Mouse (Mus musculus): ENCODE data around the gene Olfr456. TPM values are rescaled to one million over a fixed set of nuclear protein-coding genes. Genes with fewer than 3 reads are reported as not detected.

Gene Olfr456
- polyA plus RNA-seq, 1 experiment = 0.05 TPM

DNA sequence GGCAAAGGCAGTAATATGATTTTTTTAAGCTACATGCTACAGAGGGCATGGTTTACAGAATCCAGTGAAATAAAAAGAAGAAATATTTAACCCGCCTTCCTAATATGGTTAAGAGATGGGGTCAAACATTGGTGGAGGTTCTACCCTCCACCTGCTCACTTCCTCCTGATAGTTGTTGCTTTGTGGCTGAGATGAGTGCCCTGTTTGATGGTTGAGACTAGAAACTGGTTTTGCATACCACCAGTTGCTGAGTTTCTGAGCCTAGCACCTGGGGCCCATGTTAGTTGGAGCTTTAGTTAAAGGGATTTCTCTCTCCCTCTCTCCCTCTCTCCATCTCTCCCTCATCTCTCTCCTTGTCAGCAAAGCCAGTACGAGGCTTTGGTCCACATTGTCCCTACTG lies 39.6 kb downstream of the Olfr456 start:
- no peaks in the 10 kb centered on the region for H3K36me3 ChIP-seq (ENCODE audit: control insufficient read depth, insufficient read depth)
- no peak overlapping the region for H3K4me3 ChIP-seq
- no peaks in the 10 kb centered on the region for H3K27me3 ChIP-seq (ENCODE audit: control insufficient read depth, insufficient read depth, insufficient read length)
- H3K79me2 ChIP-seq (ENCODE audit: control insufficient read depth, insufficient read depth) = no peaks in the 10 kb centered on the region
- TF ChIP-seq MYOG (IDR thresholded peaks at IDR 0.05; ENCODE audit: control insufficient read depth in 1 of 3, insufficient read depth in 1 of 3, insufficient read length in 2 of 3, low read depth in 2 of 3) (no peak), MAX (IDR thresholded peaks at IDR 0.05; ENCODE audit: low read depth) (no peak), CEBPB (IDR thresholded peaks at IDR 0.05; ENCODE audit: insufficient read depth, poor library complexity, severe bottlenecking) (no peak), SRF (IDR thresholded peaks at IDR 0.05; ENCODE audit: control insufficient read depth, insufficient read length, low read depth) (no peak), REST (IDR thresholded peaks at IDR 0.05; ENCODE audit: insufficient read depth, insufficient read length) (no peak), MYOD1 (IDR thresholded peaks at IDR 0.05; ENCODE audit: control insufficient read depth in 1 of 3, insufficient read length in 2 of 3, low read depth in 2 of 3) (no peak), POLR2AphosphoS2 (IDR thresholded peaks at IDR 0.05; ENCODE audit: insufficient read length, low read depth) (no peak), TCF12 (IDR thresholded peaks at IDR 0.05; ENCODE audit: insufficient read depth, poor library complexity, severe bottlenecking) (no peak), USF1 (IDR thresholded peaks at IDR 0.05; ENCODE audit: low read depth) (no peak), E2F4 (IDR thresholded peaks at IDR 0.05; ENCODE audit: insufficient read depth) (no peak), POLR2A (IDR thresholded peaks at IDR 0.05; ENCODE audit: insufficient read length, low read depth) (no peak), TCF3 (IDR thresholded peaks at IDR 0.05; ENCODE audit: insufficient read length, low read depth) (no peak)
- no peak overlapping the region for H3K4me2 ChIP-seq (ENCODE audit: low read depth)
- no peak overlapping the region for H3ac ChIP-seq (ENCODE audit: control insufficient read depth, insufficient read length)

DNA sequence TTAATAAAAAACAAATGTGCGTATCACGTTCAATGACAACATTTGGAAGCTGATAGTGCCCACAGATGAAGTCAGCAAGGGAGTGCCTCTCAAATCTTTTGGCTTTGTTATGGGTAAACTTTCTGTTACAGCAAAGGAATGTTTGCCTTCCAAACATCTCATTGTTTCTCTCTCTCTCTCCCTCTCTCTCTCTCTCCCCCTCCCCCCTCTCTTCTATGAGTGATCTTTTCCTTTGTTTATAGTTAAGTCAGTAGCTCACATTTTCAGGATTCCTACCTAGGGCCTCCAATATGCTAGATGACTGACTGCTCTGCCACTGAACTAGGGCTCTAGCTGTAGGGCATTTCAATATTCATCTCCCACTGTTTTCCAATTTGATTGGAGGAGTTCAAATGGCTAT lies 42.5 kb downstream of the Olfr456 start:
- Histone ChIP-seq H3ac (ENCODE audit: control insufficient read depth, insufficient read length) (no peak overlapping the region), H3K4me2 (ENCODE audit: low read depth) (no peak overlapping the region), H3K36me3 (ENCODE audit: control insufficient read depth, insufficient read depth) (no peaks in the 10 kb centered on the region), H3K79me2 (ENCODE audit: control insufficient read depth, insufficient read depth) (no peaks in the 10 kb centered on the region), H3K4me3 (no peak overlapping the region), H3K27me3 (ENCODE audit: control insufficient read depth, insufficient read depth, insufficient read length) (no peaks in the 10 kb centered on the region)
- no peak for TF ChIP-seq CEBPB (IDR thresholded peaks at IDR 0.05; ENCODE audit: insufficient read depth, poor library complexity, severe bottlenecking)
- TF ChIP-seq MYOG (IDR thresholded peaks at IDR 0.05; ENCODE audit: control insufficient read depth in 1 of 3, insufficient read depth in 1 of 3, insufficient read length in 2 of 3, low read depth in 2 of 3) = no peak
- TF ChIP-seq POLR2AphosphoS2 (IDR thresholded peaks at IDR 0.05; ENCODE audit: insufficient read length, low read depth) = no peak
- TF ChIP-seq MAX (IDR thresholded peaks at IDR 0.05; ENCODE audit: low read depth) = no peak
- no peak for TF ChIP-seq POLR2A (IDR thresholded peaks at IDR 0.05; ENCODE audit: insufficient read length, low read depth)
- no peak for TF ChIP-seq USF1 (IDR thresholded peaks at IDR 0.05; ENCODE audit: low read depth)
- TF ChIP-seq E2F4 (IDR thresholded peaks at IDR 0.05; ENCODE audit: insufficient read depth) = no peak
- no peak for TF ChIP-seq REST (IDR thresholded peaks at IDR 0.05; ENCODE audit: insufficient read depth, insufficient read length)
- TF ChIP-seq MYOD1 (IDR thresholded peaks at IDR 0.05; ENCODE audit: control insufficient read depth in 1 of 3, insufficient read length in 2 of 3, low read depth in 2 of 3) = no peak
- no peak for TF ChIP-seq SRF (IDR thresholded peaks at IDR 0.05; ENCODE audit: control insufficient read depth, insufficient read length, low read depth)
- TF ChIP-seq TCF3 (IDR thresholded peaks at IDR 0.05; ENCODE audit: insufficient read length, low read depth) = no peak
- no peak for TF ChIP-seq TCF12 (IDR thresholded peaks at IDR 0.05; ENCODE audit: insufficient read depth, poor library complexity, severe bottlenecking)

DNA sequence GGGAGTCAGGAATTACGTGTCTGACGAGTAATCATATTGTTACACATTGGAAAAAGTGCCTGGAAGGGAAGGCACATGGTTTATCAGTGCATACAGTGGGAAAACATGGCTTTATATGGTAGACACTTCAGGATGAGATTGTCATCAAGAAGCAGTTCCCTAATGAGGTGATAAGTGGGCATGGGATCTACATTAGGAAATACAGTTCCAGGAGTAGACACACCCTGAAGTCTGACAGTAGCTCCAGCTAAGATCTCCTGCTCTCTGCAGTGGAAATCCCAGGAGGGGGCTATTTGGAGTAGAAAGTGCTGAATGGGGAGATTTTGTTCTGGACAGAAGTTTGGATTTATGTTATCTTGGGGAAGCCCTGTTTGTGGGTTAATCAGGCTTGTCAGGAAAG lies 45.6 kb downstream of the Olfr456 start:
- H3K4me2 ChIP-seq (ENCODE audit: low read depth) = no peak overlapping the region
- H3K36me3 ChIP-seq (ENCODE audit: control insufficient read depth, insufficient read depth) = no peaks in the 10 kb centered on the region
- no peak overlapping the region for H3ac ChIP-seq (ENCODE audit: control insufficient read depth, insufficient read length)
- H3K79me2 ChIP-seq (ENCODE audit: control insufficient read depth, insufficient read depth) = no peaks in the 10 kb centered on the region
- TF ChIP-seq MYOG (IDR thresholded peaks at IDR 0.05; ENCODE audit: control insufficient read depth in 1 of 3, insufficient read depth in 1 of 3, insufficient read length in 2 of 3, low read depth in 2 of 3) = no peak
- TF ChIP-seq CEBPB (IDR thresholded peaks at IDR 0.05; ENCODE audit: insufficient read depth, poor library complexity, severe bottlenecking) = no peak
- no peak for TF ChIP-seq TCF12 (IDR thresholded peaks at IDR 0.05; ENCODE audit: insufficient read depth, poor library complexity, severe bottlenecking)
- no peak for TF ChIP-seq USF1 (IDR thresholded peaks at IDR 0.05; ENCODE audit: low read depth)
- no peak for TF ChIP-seq POLR2AphosphoS2 (IDR thresholded peaks at IDR 0.05; ENCODE audit: insufficient read length, low read depth)
- TF ChIP-seq MYOD1 (IDR thresholded peaks at IDR 0.05; ENCODE audit: control insufficient read depth in 1 of 3, insufficient read length in 2 of 3, low read depth in 2 of 3) = no peak
- TF ChIP-seq REST (IDR thresholded peaks at IDR 0.05; ENCODE audit: insufficient read depth, insufficient read length) = no peak
- no peak for TF ChIP-seq TCF3 (IDR thresholded peaks at IDR 0.05; ENCODE audit: insufficient read length, low read depth)
- no peak for TF ChIP-seq POLR2A (IDR thresholded peaks at IDR 0.05; ENCODE audit: insufficient read length, low read depth)
- no peak for TF ChIP-seq MAX (IDR thresholded peaks at IDR 0.05; ENCODE audit: low read depth)
- no peak for TF ChIP-seq E2F4 (IDR thresholded peaks at IDR 0.05; ENCODE audit: insufficient read depth)
- no peak for TF ChIP-seq SRF (IDR thresholded peaks at IDR 0.05; ENCODE audit: control insufficient read depth, insufficient read length, low read depth)
- H3K4me3 ChIP-seq = no peak overlapping the region
- no peaks in the 10 kb centered on the region for H3K27me3 ChIP-seq (ENCODE audit: control insufficient read depth, insufficient read depth, insufficient read length)

Other genes with a start within 250 kb of the Olfr456 start
- gene Gstk1, start 241.3 kb downstream of the Olfr456 start, polyA plus RNA-seq (2012; fragmentation: generic; extraction: Trizol) = 0.53 TPM
- not detected for gene Tmem139, start 225.2 kb downstream of the Olfr456 start, polyA plus RNA-seq (2012; fragmentation: generic; extraction: Trizol)
- gene Casp2, start 222.2 kb downstream of the Olfr456 start, polyA plus RNA-seq (2012; fragmentation: generic; extraction: Trizol) = 6.7 TPM
- 0.90 TPM for gene Clcn1, start 200.5 kb downstream of the Olfr456 start, polyA plus RNA-seq (2012; fragmentation: generic; extraction: Trizol)
- gene Fam131b, start 162.6 kb downstream of the Olfr456 start, polyA plus RNA-seq (2012; fragmentation: generic; extraction: Trizol) = 4.2 TPM
- gene Zyx, start 137.6 kb downstream of the Olfr456 start, polyA plus RNA-seq (2012; fragmentation: generic; extraction: Trizol) = 467 TPM
- gene Epha1, start 113.9 kb downstream of the Olfr456 start, polyA plus RNA-seq (2012; fragmentation: generic; extraction: Trizol) = 6.3 TPM
- gene Tas2r143, start 87.0 kb downstream of the Olfr456 start, polyA plus RNA-seq (2012; fragmentation: generic; extraction: Trizol) = not detected
- gene Tas2r135, start 81.8 kb downstream of the Olfr456 start, polyA plus RNA-seq (2012; fragmentation: generic; extraction: Trizol) = not detected
- not detected for gene Tas2r126, start 52.7 kb downstream of the Olfr456 start, polyA plus RNA-seq (2012; fragmentation: generic; extraction: Trizol)
- gene Olfr458, start 22.0 kb downstream of the Olfr456 start, polyA plus RNA-seq (2012; fragmentation: generic; extraction: Trizol) = not detected
- 0.01 TPM for gene Olfr457, start 10.9 kb downstream of the Olfr456 start, polyA plus RNA-seq (2012; fragmentation: generic; extraction: Trizol)
- gene Olfr455, start 60.4 kb upstream of the Olfr456 start, polyA plus RNA-seq (2012; fragmentation: generic; extraction: Trizol) = not detected
- gene Tcaf3, start 110.5 kb upstream of the Olfr456 start, polyA plus RNA-seq (2012; fragmentation: generic; extraction: Trizol) = not detected
- 4.3 TPM for gene Tcaf2, start 158.0 kb upstream of the Olfr456 start, polyA plus RNA-seq (2012; fragmentation: generic; extraction: Trizol)
- 15.9 TPM for gene Tcaf1, start 222.9 kb upstream of the Olfr456 start, polyA plus RNA-seq (2012; fragmentation: generic; extraction: Trizol)

All from myocyte (in vitro differentiated cells).